Mouse (Mus musculus) ES-Bruce4 (cell line): ENCODE measurements at regions not wholly inside any gene's neighbourhood (a gene's known extent, or its start where the extent isn't known, plus 50 kb on each side); places are given as distances from the start of the nearest gene placed in this dataset.

Source experiments
- H3K27ac ChIP-seq: 2 replicates; pipeline ENCODE4 v1.5.1; 2012; ENCODE audit warnings: low read length, inconsistent platforms; ENCODE audit not compliant: insufficient read depth
- H3K27me3 ChIP-seq: 2 replicates; pipeline ENCODE4 v1.6.1; 2012; ENCODE audit warnings: mild to moderate bottlenecking, low read length, inconsistent platforms; ENCODE audit not compliant: control insufficient read depth, poor library complexity, insufficient read depth, severe bottlenecking
- H3K36me3 ChIP-seq: 2 replicates; pipeline ENCODE4 v1.6.1; 2012; ENCODE audit warnings: inconsistent platforms, mild to moderate bottlenecking, low read length, moderate library complexity; ENCODE audit not compliant: control insufficient read depth, poor library complexity, insufficient read depth, severe bottlenecking
- H3K4me1 ChIP-seq: one replicate; pipeline ENCODE4 v1.8.1; 2011; ENCODE audit warnings: low read length; ENCODE audit not compliant: control insufficient read depth, insufficient read depth
- H3K4me3 ChIP-seq: 2 replicates; pipeline ENCODE4 v1.5.1; 2011; ENCODE audit warnings: low read depth, mild to moderate bottlenecking, low read length
- H3K9ac ChIP-seq: 2 replicates; pipeline ENCODE4 v1.6.1; 2012; ENCODE audit warnings: low read depth, mild to moderate bottlenecking, inconsistent platforms; ENCODE audit not compliant: poor library complexity, severe bottlenecking
- H3K9me3 ChIP-seq: replicated peaks from 2 replicates; pipeline ENCODE4 v1.6.1; 2012; ENCODE audit warnings: mild to moderate bottlenecking, low read length, inconsistent platforms; ENCODE audit not compliant: control insufficient read depth, poor library complexity, insufficient read depth, severe bottlenecking
- CTCF ChIP-seq: IDR thresholded peaks from one replicate; pipeline ENCODE4 v1.8.1; 2011; ENCODE audit warnings: low read depth, low read length
- EP300 ChIP-seq: IDR thresholded peaks from 2 replicates; pipeline ENCODE4 v1.6.1; 2011; ENCODE audit warnings: low read depth, low read length; ENCODE audit not compliant: insufficient read depth
- POLR2A ChIP-seq: IDR thresholded peaks from one replicate; pipeline ENCODE4 v1.8.1; 2011; ENCODE audit warnings: low read length; ENCODE audit not compliant: insufficient read depth

DNA sequence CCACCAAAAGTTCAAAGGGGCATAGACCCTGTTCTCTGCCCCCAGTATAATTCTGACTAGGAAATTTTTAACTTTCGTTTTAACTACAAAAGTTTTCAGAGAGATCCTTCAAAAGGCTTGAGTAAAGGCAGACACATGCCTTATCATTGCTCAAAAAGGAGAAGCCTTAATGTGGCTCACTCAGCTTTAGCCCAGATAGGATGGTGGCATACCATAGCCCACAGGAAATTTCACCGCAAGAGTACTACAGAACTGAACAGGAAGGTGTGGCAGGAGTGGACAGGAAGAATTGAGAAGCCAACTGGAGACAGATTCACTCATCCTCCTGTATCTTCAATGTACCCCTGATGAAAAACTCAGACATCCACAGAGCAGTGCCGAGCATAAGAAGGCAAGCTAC lies 97.1 kb downstream of the Plxna1 start:
- H3K9ac ChIP-seq = no peak overlapping the region
- TF ChIP-seq CTCF (no peak), EP300 (no peak), POLR2A (no peak)
- no peak overlapping the region for H3K27ac ChIP-seq
- no peaks in the 10 kb centered on the region for H3K36me3 ChIP-seq
- no peaks in the 10 kb centered on the region for H3K9me3 ChIP-seq
- no peak overlapping the region for H3K4me3 ChIP-seq
- H3K27me3 ChIP-seq = no peaks in the 10 kb centered on the region
- H3K4me1 ChIP-seq = no peaks in the 10 kb centered on the region
